Mouse (Mus musculus) Muller cell, postnatal 12 days (primary cell): Measurements from ENCODE around the gene Ilf3.
"Not testable (repeated sequence)": the region's sequence is repeated elsewhere in the genome, so short reads cannot be mapped to it uniquely, and the experiment has no call there.

Experiments
- DNase-seq: peaks from one replicate; pipeline ENCODE4 v3.0.0-alpha.2; 2015; ENCODE audit errors: inconsistent ontology term

Gene Ilf3

DNA sequence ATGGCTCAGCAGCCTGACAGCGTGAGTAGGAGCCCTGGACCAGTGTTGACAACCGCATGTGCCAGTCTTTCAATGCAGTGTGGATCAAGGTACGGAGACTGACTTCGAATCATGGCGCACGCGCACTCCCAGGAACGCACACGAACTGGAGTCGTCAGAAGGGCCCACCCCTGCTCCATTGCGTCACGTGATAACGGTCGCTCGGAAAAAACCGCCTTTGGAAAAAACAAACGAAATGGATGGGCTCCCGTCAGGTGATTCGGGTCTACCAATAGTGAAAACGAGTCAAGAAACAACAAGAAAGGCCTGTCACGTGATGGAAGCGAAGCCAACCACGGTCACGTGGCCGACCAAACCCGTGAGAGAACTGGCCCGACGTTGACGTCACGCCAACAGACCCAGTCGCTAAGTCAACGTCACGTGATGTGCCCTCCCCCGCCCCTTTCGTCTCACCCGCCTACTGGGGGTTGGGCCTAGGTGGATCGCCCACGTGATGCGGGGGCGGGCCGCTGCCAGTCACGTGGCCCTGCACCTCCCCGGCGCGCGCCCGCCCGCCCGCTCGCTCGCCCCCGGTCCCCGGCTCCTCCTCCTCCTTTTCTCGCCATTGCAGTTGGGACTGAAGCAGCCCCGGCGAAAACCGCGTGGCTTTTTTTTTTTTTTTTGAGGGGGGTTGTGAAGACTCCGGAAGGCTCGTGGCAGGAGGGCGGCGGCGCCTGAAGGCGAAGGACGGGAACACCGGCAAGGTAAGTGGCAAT is at the start of gene Ilf3:
TSS of gene Ilf3 (plus strand) at position 515 of the 755 bp plus-strand sequence.
- DNase-seq = peak; percentile 100

DNA sequence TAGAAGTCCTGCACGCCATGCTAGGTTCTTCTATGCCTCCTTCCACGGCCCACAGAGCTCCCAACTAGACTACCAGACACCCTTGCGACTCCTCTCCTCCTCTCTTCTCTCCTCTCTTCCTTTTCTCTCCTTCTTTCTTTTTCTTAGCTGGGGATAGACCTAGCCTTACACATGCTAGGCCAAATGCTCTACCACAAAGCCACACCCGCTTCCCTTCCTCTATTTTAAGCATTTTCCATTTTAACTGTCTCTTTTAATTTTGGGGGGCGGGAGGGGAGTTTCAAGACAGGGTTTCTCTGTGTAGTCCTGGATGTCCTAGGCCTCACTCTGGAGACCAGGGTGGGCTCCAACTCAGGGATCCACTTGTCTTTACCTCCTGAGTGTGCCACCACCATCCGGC is 48.9 kb upstream of the Ilf3 start:
- DNase-seq = no peak

DNA sequence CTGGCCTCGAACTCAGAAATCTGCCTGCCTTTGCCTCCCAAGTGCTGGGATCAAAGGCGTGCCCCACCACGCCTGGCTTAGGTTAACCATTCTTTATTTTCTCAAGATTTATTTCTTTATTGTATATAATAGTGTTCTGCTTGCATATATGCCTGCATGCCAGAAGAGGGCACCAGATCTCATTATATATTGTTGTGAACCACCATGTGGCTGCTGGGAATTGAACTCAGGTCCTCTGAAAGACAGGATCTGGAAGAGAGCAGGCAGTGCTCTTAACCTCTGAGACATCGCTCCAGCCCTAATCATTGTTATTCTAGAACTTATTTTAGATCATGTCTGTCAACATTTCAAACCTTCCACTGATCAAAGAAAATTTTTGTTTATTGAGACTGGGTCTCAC is 48.2 kb upstream of the Ilf3 start:
- no peak for DNase-seq

DNA sequence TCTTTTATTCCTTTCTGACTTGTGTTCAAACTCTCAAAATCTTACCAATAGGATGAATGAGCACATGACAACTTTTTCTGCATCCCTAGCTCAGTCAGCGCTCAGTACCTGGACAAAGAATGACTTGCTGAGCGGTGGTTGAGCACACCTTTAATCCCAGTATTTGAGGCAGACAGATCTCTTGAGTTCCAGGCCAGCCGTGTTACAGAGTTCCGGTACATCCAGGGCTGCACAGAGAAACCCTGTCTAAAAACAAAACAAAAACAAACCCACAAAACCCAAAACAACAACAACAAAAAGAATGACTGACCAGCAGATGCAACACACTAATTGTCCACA is 47.4 kb upstream of the Ilf3 start:
- peak; percentile 22 for DNase-seq

DNA sequence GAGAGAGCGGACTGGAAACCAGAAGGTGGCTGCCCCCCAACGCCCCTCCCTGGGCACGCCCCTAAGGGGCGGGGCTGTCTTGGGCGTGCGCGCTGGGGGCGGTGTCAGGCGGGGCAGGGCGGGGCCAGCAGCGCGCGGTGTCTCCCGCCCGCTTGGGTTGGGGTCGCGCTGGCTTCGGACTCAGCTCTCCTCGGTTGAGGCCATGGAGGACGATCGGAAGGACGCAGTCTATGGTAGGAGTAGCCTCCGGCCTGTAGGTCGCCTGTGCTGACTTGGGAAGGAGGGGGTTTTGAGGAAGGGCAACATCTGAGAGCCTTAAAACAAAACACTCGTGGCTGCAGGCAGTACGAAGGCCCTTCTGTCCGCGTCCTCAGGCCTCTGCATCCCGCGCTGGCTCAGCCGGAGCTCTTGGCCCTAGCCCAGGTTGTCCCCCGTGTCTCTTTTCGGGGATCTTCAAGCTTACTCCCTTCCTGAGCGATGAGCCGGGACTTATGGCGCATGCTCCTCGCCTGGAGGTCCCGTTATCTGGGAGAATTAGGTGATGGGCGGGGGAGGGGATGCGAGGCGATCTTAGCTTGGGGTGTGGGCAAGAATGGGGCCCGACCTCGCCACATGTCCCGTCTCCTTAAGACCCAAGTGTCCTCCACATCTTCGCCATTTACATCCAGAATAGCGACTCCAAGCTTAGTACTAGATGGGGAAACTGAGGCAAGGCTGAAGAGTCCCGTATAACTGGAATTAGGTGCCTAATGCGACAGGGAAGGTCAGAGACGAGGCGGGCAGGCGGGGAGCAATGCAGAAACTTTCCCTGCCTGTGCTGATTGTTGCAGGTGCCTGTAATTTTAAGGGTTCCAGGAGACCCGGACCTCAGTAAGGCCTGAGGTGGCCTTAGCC is 46.8 kb upstream of the Ilf3 start, which contains the start of gene Slc44a2:
TSS of gene Slc44a2 (plus strand) at position 80 of the 894 bp plus-strand sequence.
- peak; percentile 95 for DNase-seq

DNA sequence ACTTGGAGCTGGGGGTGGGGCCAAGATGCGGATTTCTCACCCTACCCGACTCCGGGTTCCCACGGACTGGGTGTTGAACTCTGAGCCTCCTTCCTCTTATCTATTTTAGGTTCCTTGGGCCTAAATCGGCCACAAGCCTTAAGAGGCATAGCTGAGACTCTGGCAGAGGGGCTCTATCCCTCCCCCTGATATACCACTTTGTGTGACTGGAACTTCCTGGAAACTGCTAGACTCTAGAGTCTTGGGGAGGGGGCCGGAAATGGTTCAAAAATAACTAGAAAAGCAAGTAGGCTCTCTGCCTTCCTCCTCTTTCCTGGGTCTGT is 46.2 kb upstream of the Ilf3 start:
- no peak for DNase-seq

DNA sequence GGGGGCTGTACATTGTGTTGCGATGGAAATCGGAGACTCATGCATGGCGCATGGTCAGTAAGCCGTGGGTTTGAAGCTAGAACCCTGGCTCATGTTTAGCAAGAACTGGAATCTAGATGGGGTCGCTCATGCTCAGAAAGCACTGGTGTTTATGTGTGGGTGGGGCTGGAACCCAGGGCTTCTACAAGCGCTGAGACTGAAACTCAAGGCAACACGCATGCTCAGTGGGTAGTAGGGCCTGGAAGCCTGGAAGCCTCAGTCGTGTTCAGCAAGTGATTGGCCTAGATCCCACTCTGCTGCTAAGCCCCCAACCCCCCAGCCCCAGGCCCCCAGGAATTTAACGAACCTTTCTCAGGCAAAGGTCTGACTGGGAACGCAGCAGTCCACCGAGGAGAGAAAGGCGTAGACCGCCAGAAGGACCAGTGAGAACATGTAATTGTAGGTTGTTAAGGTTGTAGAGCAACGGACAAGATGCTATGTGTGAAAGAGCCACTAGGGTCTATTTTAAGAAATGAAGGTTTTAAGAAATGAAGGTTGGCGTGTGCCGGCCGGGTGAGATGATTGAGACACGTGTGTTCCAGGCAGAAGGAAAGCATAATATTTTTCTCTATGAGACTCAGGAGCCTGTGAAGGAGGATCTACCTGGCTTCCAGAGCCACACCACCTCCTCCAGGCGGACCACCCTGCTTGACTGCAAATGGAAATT is 45.3 kb upstream of the Ilf3 start:
- no peak for DNase-seq

DNA sequence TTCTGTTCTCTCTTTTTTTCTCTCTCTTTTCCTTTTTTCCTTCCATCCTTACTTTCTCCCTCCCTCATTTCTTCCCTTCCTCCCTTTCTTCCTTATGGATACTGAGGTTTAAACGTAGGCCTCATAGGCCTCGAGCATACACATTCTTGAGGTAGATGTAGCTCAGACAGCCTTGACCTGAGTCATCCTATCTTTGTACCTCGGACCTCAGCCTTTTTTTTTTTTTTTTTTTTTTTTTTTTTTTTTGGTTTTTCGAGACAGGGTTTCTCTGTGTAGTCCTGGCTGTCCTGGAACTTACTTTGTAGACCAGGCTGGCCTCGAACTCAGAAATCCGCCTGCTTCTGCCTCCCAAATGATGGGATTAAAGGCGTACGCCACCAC is 44.8 kb upstream of the Ilf3 start:
- not testable (repeated sequence) for DNase-seq

DNA sequence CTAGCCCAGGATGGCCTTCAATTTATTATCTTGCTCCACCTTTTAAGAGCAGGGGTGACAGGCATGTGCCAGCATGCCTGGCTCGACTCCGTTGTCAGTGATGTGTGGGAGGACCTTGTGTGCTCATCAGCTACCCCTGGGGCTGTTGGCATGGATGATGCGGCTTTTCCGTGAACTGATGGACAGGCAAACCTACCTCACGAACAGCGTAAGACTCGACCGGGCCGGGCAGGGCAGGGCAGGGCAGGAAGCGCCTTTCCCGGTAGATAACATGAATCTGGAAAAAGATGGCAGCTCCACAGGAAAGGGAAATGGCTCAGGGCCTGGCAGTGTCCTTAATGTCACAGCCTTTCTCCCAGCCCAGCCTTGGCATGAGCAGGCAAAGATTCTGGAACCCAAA is 43.4 kb upstream of the Ilf3 start:
- DNase-seq = no peak

DNA sequence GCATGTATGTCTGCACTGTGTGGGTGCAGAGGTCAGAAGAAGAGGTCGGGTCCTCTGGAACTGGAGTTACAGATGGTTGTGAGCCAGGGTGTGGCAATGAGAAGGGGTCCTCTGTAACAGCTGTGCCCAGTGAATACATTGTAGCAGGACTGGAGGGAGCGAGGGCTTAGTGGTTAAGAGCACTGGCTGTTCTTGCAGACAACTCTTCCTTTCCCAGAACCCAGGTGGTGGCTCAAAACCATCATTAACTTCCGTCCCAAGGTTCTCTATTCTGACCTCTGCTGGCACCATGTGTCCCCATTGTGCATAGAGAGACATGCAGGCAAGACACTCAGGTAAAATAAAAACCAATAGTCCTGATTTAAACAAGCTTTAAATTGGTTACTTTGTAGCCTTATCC is 40.1 kb upstream of the Ilf3 start:
- no peak for DNase-seq

DNA sequence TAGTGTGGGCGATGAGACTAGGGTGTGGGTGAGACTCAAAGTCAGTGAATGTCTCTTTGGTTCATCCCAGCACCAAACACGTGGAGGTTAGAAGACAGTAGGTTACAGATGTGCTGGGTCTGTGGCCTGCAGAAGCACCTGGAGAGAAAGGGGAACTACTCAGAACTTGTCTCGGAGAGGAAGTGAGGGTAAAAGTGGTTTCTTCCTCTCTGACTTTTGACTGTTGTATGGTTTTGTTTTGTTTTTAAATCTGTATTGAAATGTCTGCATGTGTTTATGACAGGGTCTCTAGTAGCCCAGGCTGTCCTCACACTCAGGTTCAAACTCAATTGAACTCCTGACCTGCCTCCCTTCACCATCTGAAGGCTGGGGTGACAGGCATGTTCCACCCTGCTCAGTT is 39.6 kb upstream of the Ilf3 start:
- no peak for DNase-seq

DNA sequence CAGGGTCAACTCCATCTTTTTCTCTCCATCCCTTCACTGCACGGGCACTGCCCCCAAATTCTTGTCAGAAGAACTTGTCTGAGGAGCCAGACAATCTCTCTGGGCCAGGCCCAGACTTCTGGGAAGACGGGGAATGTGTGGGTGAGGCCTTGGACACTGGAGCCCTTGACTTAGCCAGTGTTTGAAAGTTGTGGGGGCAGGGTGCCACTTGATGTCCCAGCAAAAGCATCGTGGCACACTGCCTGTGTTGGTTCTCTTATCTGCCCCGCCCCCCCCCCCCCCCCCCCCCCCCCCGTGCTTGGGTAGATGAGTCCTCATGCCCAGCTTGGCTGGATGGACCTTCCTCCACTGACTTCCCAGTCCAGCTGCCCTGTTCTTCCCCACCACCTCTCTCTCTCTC is 38.6 kb upstream of the Ilf3 start:
- peak; percentile 34 for DNase-seq

DNA sequence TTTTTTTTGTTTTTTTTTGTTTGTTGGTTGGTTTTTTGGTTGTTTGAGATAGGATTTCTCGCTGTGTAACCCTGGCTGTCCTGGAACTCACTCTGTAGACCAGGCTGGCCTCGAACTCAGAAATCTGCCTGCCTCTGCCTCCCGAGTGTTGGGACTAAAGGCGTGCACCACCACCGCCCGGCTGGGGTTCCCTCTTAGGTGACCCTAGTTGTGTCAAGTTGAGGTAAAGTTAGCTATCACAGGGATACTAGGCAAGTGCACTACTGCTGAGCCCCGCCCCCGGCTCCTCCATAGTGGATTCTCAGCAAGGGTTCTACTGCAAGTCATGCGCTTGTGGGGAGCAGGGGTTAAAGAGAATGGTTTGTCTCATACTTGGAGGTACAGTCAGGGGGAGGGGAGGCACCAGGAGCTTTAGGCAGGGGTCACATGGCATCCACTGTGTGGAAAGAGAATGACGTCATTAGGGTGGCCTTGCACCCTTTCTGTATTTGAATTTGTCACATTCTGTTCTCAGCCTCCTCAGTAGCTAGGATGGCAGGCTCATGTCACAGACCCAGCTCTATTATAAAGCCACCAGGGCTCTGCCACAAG is 37.9 kb upstream of the Ilf3 start:
- no peak for DNase-seq

DNA sequence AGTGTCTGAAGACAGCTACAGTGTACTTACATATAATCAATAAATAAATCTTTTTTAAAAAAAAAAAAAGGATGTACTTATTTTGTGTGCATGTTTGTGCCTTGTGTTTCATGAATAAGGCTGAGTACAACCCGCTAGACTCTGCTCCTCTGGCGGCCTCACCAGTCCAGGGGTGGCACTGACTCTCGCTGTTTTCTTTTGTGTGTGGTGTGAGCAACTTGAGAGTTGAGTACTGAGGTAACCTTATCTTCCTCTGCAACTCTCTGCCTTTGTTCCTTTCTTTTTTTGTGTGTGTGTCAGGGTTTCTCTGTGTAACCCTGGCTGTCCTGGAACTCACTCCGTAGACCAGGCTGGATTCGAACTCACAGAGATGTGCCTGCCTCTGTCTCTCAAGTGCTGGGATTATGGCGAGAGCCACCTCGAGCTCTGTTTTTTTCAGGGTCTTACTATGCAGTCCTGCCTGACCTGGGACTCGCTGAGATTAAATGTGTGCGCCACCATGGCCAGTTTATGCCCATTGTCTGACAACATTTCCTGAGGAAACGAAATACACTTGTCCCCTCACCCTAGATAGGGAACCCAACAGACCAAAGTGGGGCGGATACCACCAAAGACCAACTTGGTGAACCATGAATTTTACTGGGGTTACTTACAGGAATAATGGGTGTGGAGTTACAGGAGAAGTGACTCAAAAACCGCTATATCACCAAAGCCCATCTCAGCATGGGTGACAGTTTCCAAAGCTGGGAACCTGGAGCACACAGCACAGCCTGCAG is 36.1 kb upstream of the Ilf3 start:
- DNase-seq = no peak

DNA sequence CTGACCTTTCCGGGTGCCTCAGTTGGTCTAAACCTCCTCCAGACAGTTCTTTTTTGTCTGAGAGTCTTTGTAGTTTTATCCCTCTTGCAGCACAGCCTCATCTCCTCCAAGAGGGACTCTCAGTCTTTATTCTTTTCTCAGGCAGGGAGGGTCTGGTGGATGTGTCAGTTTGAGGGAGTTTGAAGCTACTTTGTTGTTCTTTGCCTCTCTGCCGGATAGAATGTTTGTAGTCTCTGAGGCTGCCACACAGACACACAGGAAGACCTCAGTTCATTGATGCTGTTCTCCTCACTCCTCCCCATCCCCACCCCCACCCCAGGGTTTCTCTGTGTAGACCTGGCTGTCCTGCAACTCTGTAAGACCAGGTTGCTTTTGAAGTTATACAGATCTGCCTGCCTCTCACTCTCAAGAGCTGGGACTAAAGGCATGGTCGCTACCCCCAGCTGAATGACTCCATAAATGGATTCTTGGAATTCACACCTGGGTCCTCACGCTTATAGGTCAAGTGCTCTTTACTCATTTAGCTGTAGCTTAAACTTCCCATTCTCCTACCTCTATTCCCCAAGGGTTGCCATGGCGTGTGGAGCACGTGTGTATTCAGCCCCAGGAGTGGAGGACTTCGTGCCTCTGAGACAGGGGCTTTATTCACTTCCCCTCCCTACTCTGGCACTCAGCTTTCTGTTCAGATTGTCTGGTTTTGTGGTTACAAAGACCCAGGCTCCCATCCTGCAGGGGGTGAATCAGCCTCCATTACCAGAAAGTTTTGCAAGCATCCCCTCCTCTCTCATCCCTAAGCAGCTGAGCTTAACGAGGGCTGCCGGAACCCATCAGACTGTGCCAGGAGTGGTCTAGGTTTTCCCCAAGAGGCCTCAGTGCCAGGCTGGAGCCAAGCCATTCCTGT is 35.3 kb upstream of the Ilf3 start:
- peak; percentile 56 for DNase-seq

DNA sequence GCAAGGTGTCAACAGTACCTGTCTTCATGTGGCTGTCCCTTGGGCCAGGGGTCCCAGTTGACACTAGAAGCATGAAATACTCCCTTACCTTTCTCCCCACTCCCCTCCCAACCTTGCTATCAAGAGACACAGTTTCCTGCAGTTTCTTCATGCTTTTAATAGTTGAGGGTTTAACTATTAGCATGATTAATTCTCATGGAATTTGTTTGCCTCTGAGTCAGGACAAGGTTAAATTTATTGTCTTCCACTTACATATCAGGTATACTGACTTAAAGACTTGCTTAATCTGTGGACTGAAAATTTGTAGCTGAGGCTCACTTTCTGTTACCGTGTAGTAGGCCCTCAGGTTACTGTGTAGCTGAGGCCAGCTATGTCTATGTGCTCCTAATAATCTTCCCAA is 34.1 kb upstream of the Ilf3 start:
- peak; percentile 53 for DNase-seq

DNA sequence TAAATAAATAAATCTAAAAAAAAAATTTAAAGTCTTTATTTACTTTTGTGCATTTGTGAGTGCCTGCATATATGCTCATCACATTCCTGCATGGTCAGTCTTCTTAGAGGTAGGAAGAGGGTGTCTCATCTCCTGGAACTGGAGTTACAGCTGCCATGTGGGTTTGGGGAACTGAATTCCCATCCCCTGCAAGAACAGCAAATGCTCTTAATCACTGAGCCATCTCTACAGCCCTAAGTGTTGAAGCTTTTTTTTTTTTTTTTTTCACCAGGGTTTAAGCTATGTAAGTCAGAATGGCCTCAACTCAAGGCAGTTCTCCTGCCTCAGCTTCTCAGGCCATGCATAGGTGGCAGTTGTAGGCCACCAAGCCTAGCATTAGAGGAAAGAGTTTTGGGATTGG is 32.9 kb upstream of the Ilf3 start:
- no peak for DNase-seq

DNA sequence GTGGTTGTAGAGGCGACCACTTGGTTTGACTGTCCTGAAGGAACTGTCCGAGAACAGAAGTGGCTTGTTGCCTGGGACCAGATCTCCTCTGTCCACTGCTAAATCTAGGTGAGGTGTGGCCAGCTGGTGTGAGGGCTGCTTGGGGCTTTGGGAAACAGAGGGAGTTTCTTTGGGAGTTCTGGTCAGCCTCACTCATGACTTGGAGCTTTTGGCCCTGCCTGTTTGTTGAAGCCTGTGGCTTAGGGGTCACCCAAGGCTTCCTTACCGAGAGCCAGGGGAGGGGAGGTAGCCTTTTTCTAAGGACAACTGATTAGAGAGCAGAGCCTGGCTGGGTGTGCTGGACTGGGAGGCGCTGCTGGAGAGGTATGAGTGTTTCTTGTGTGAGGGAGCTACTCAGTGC is 32.3 kb upstream of the Ilf3 start:
- no peak for DNase-seq

DNA sequence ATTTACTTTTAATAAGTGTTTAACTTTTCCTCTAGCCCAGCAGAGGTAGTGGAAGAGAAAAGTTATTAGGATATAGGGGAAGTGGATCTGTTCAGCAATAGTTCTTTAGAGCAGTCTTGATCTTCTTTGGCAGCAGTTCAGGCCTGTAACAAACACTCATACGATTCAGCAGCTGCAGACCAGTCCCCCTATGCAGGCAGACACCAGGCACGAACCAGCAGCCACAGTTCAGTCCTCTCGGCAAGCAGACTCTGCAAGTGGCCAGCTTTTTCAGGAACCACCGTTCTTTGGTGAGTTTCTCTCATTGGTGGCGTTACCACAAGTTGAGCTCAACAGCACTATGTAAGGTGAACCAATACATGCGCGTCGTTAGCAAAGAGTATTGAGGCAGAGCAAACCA is 31.2 kb upstream of the Ilf3 start:
- DNase-seq = no peak

DNA sequence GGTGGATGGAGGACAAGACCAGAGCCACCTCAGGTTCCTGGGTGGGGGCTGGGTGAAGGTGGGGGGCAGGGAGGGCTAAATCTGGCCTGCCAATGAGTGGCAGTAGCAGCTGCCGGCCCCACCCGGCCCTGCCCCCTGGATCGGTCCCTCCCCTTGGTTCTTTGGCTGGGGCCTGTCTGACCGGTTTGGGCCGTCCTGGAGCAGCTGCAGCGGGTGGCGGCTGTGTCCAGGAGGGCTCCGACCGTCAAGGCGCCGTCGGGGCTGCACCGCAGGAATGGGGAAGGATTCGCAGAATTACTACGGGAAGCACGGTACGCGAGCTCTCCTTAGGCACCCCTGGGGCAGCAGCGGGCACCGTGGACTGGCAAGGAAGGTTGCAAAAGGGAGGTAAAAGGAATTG is 30.0 kb upstream of the Ilf3 start:
- DNase-seq = no peak

DNA sequence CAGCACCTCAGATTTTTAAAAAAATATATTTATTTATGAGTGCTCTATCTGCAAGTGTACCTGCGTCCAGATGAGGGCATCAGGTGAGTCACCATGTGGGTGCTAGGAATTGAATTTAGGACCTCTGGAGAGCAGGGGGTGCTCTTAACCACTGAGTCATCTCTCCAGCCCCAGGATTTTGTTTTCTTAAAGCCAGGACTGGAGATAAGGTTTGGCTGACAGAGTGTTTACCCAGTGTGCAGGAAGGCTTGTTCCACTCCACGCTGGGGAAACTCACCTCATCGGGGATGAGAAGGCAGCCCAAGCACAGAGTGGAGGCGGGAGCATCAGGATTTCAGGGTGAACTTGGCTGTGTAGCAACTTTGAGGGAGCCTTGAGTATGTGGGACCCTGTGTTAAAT is 27.3 kb upstream of the Ilf3 start:
- DNase-seq = no peak
